Mouse (Mus musculus) CD4-positive naive resting alpha-beta T cell, adult 76 days (primary cell): ENCODE measurements around the gene Slc17a6. TPM values are rescaled to one million over a fixed set of nuclear protein-coding genes. Genes with fewer than 3 reads are reported as not detected.

ENCODE experiments used
- total RNA-seq: library from RNA; stranded (reverse); gene quantifications from one replicate; pipeline ENCODE4 v1.2.4, GENCODE M21; 2023

Slc17a6 gene
- not detected for total RNA-seq

DNA sequence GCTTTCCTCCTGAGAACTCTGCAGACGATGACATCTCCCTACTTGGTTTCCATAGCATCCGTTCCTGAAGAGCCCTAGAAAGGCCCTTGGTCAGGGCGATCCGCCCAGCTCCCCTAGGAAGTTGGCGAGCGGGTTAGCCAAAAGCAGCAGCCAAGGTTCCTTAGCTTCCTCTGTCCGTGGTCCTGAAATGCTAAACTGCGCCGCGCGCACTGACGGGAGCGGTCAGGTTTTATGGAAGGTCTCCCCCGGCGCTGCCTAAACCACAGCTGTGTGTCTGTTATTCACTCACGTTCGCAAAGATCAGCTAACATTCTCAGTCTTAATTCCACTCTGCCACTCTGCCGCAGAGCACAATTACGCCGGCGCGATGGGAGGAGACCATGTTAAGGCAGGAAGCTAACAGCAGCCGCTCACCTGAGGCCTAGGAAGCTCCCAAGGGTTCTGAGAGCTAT lies at the start of gene Slc17a6:
TSS of gene Slc17a6 (plus strand) at position 313 of the 452 bp plus-strand sequence.

Other genes with a start within 250 kb of the Slc17a6 start
- not detected for gene Ano5, start 111.0 kb upstream of the Slc17a6 start, total RNA-seq
- 2.0 TPM for gene Gas2, start 240.0 kb downstream of the Slc17a6 start, total RNA-seq
- 6.0 TPM for gene Fancf, start 240.3 kb downstream of the Slc17a6 start, total RNA-seq